Mouse (Mus musculus): ENCODE results near the gene Adgrg7.

DNA sequence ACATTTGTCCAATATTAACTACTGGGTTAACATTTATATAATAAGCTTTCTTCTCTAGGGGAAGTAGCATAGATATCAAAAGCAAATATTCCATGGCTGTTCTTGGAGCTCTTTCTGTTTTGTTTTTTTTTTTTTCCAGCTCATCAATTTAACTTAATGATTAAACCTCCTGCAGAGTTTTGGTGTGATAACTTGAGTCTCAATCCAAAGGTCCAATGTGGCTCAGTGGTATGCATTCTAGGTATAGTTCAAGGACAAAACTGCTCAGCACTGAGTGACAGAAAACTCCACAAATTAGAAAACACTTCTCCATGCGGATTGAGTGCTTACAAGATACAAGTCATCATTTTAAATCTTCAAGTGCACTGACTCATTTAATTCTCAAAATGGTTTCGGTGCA is 9.7 kb downstream of the Adgrg7 start:
- TF ChIP-seq POU5F1 (IDR thresholded peaks at IDR 0.05; ENCODE audit: borderline replicate concordance, low read length) = no peak
- TF ChIP-seq CTCF (conservative IDR thresholded peaks at IDR 0.05; ENCODE audit: low read length) = no peak
- no peak for TF ChIP-seq NANOG (IDR thresholded peaks at IDR 0.05; ENCODE audit: borderline replicate concordance, low read length)

Measured in E14TG2a.4 (cell line).